Mouse (Mus musculus): ENCODE results near the gene Prmt9. TPM values are rescaled to one million over a fixed set of nuclear protein-coding genes. Genes with fewer than 3 reads are reported as not detected.
A peak's percentile ranks its signal among the peaks of the same experiment; 100 is the strongest.

Gene Prmt9
- total and polyA plus RNA-seq, 3 experiments, result 14.2 to 16.9 (median 14.3) TPM

DNA sequence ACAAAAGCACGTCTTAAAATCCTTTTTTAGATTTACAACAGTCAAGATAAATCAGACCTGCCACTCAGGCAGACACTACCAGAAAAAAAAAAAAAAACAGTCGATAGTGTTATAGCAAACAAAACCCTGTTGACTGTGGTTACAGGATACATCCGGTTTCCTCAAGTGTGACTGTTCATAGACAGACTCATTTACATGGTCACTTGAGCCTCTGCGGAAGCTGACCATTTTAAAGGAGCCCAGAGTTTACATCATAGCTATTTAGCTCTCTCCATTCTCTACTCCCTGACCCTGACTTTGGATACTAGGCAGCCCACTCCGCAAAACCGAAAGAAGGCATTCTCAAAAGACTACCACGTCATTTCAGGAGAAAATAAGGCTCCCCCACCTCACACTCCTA is 42.7 kb upstream of the Prmt9 start:
- no peak overlapping the region for H3K4me2 ChIP-seq (ENCODE audit: insufficient read depth, low read depth, poor library complexity, severe bottlenecking)
- no peak overlapping the region for H3K27ac ChIP-seq (ENCODE audit: insufficient read depth, low read depth)
- H3K27me3 ChIP-seq (replicated peaks), result no peaks in the 10 kb centered on the region
- H3K9ac ChIP-seq (ENCODE audit: insufficient read depth, low read depth), result no peak overlapping the region
- no peak for DNase-seq (ENCODE audit: extremely low read depth)
- no peaks in the 10 kb centered on the region for H3K36me3 ChIP-seq (replicated peaks in 1 of 2; ENCODE audit: control insufficient read depth in 1 of 2, insufficient read depth in 1 of 2, low read length in 1 of 2)
- TF ChIP-seq UBTF (IDR thresholded peaks at IDR 0.05; ENCODE audit: low read depth, low read length) (no peak), MEF2A (IDR thresholded peaks at IDR 0.05; ENCODE audit: borderline replicate concordance, low read depth, low read length) (no peak), USF1 (IDR thresholded peaks at IDR 0.05; ENCODE audit: low read depth, low read length) (no peak), JUN (IDR thresholded peaks at IDR 0.05; ENCODE audit: insufficient read depth, low read depth, low read length) (no peak), CHD1 (IDR thresholded peaks at IDR 0.05; ENCODE audit: low read depth, low read length) (no peak), ELF1 (IDR thresholded peaks at IDR 0.05; ENCODE audit: low read depth, low read length) (no peak)
- no peaks in the 10 kb centered on the region for H3K79me2 ChIP-seq (replicated peaks; ENCODE audit: control insufficient read depth, extremely low read depth, insufficient read depth, poor library complexity, severe bottlenecking)
- no peak overlapping the region for H3K4me3 ChIP-seq (replicated peaks in 1 of 3; ENCODE audit: low read depth in 2 of 3, low read length in 2 of 3, poor library complexity in 1 of 3)
- dilution Hi-C loops (cut with MboI; ENCODE audit: extremely low pct_ligation_motif_present, extremely low pct_unique_long_range_greater_than_20kb, low sequenced_read_pairs) (no loop called here), in situ Hi-C loops (cut with MboI; ENCODE audit: low pct_ligation_motif_present, low pct_unique_long_range_greater_than_20kb, low sequenced_read_pairs) (no loop called here)
- H3K9me3 ChIP-seq (replicated peaks; ENCODE audit: low read length), result no peaks in the 10 kb centered on the region
- H3K4me1 ChIP-seq (ENCODE audit: control insufficient read depth in 1 of 2, insufficient read depth in 2 of 2), result peaks cover 13 to 28% of the 10 kb centered on the region in 2 experiments

DNA sequence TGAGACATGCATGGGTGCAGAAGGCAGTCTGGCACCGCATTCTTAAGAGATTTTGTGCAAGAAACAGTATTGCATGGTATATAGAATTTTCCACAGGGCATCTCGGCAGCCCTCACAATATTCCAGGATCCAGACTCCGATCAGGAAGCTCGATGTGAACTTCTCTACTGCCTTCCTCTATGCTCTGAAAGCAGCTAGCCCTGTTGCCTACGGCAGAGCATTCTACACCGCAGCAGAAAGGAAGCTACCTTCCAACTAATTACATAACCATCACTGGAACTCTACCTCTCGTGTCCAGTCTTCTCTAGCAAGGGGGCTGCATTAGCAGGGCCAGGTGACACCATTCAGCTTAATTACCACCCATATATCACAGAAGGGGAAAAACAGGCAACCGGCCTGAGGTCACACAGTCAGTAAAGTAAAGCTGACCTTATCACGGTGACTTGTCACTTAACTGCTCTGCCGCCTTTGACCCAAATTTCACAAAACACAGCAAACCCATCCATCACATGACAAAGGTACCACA is 41.6 kb upstream of the Prmt9 start:
- H3K79me2 ChIP-seq (replicated peaks; ENCODE audit: control insufficient read depth, extremely low read depth, insufficient read depth, poor library complexity, severe bottlenecking), result 0 out of 2 replicates have a peak, but pooled peaks cover 2% of the 10 kb centered on the region
- no peak for DNase-seq (ENCODE audit: extremely low read depth)
- in situ Hi-C loops (cut with MboI; ENCODE audit: low pct_ligation_motif_present, low pct_unique_long_range_greater_than_20kb, low sequenced_read_pairs), result no loop called here
- peaks cover 11 to 24% of the 10 kb centered on the region in 2 experiments for H3K4me1 ChIP-seq (ENCODE audit: control insufficient read depth in 1 of 2, insufficient read depth in 2 of 2)
- TF ChIP-seq EP300 (IDR thresholded peaks at IDR 0.05; ENCODE audit: low read length), result no peak
- TF ChIP-seq MXI1 (IDR thresholded peaks at IDR 0.05; ENCODE audit: low read depth, low read length), result no peak
- no peak for TF ChIP-seq MEF2A (IDR thresholded peaks at IDR 0.05; ENCODE audit: borderline replicate concordance, low read depth, low read length)
- no peak for TF ChIP-seq SMC3 (IDR thresholded peaks at IDR 0.05; ENCODE audit: low read depth, low read length)
- no peak for TF ChIP-seq CTCF (conservative IDR thresholded peaks at IDR 0.05 in 1 of 2, IDR thresholded peaks at IDR 0.05 in 1 of 2; ENCODE audit: low read depth in 2 of 2, low read length in 2 of 2)
- TF ChIP-seq IRF4 (IDR thresholded peaks at IDR 0.05; ENCODE audit: low read depth, low read length), result no peak
- no peak for TF ChIP-seq ELF1 (IDR thresholded peaks at IDR 0.05; ENCODE audit: low read depth, low read length)
- H3K9ac ChIP-seq (ENCODE audit: insufficient read depth, low read depth), result no peak overlapping the region
- H3K36me3 ChIP-seq (replicated peaks in 1 of 2; ENCODE audit: control insufficient read depth in 1 of 2, insufficient read depth in 1 of 2, low read length in 1 of 2), result no peaks in the 10 kb centered on the region
- H3K27ac ChIP-seq (ENCODE audit: insufficient read depth, low read depth), result no peak overlapping the region
- dilution Hi-C loops (cut with MboI; ENCODE audit: extremely low pct_ligation_motif_present, extremely low pct_unique_long_range_greater_than_20kb, low sequenced_read_pairs), result no loop called here
- H3K9me3 ChIP-seq (replicated peaks; ENCODE audit: low read length), result no peaks in the 10 kb centered on the region
- H3K4me3 ChIP-seq (replicated peaks in 1 of 3; ENCODE audit: low read depth in 2 of 3, low read length in 2 of 3, poor library complexity in 1 of 3), result no peak overlapping the region
- H3K4me2 ChIP-seq (ENCODE audit: insufficient read depth, low read depth, poor library complexity, severe bottlenecking), result no peak overlapping the region
- H3K27me3 ChIP-seq (replicated peaks), result no peaks in the 10 kb centered on the region

DNA sequence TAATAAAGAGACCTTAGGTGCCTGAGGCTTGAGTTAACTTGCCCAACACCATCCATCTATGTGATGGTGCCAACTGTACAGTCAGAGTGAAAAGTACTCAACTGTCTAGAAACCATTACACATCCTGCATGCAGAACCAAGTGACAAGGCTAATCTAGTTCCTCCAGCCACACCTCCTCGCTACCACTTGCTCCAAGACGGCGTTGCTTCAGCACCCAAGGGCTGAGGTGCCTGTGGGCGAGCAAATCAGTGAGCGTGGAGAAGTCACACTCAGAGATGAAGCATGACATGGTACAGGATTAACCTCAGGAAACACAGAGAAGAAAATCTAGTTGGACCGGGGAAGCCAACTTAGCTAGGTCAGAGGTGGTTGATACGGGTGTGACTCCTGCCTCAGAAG is 40.2 kb upstream of the Prmt9 start:
- peak overlapping the region; percentile 57 for H3K4me2 ChIP-seq (ENCODE audit: insufficient read depth, low read depth, poor library complexity, severe bottlenecking)
- no peak overlapping the region for H3K27ac ChIP-seq (ENCODE audit: insufficient read depth, low read depth)
- dilution Hi-C loops (cut with MboI; ENCODE audit: extremely low pct_ligation_motif_present, extremely low pct_unique_long_range_greater_than_20kb, low sequenced_read_pairs), result no loop called here

More for the DNA sequence above, 40.2 kb upstream of the Prmt9 start:
- in situ Hi-C loops (cut with MboI; ENCODE audit: low pct_ligation_motif_present, low pct_unique_long_range_greater_than_20kb, low sequenced_read_pairs), result no loop called here
- peaks cover 2% of the 10 kb centered on the region; the same call in 1 of the 2 replicates for H3K79me2 ChIP-seq (replicated peaks; ENCODE audit: control insufficient read depth, extremely low read depth, insufficient read depth, poor library complexity, severe bottlenecking)
- H3K9ac ChIP-seq (ENCODE audit: insufficient read depth, low read depth), result no peak overlapping the region
- H3K4me3 ChIP-seq (replicated peaks in 1 of 3; ENCODE audit: low read depth in 2 of 3, low read length in 2 of 3, poor library complexity in 1 of 3), result peak overlapping the region in 1 of 3 experiments; percentile 38
- H3K27me3 ChIP-seq (replicated peaks), result no peaks in the 10 kb centered on the region
- no peak for TF ChIP-seq ZKSCAN1 (IDR thresholded peaks at IDR 0.05; ENCODE audit: borderline replicate concordance, low read depth, low read length)
- no peak for TF ChIP-seq UBTF (IDR thresholded peaks at IDR 0.05; ENCODE audit: low read depth, low read length)
- no peak for TF ChIP-seq RCOR1 (conservative IDR thresholded peaks at IDR 0.05; ENCODE audit: low read depth, low read length)
- TF ChIP-seq BHLHE40 (IDR thresholded peaks at IDR 0.05; ENCODE audit: low read depth, low read length), result peak; percentile 24; the same call in 1 of the 2 replicates
- TF ChIP-seq JUND (conservative IDR thresholded peaks at IDR 0.05; ENCODE audit: low read depth, low read length), result peak; percentile 60; the same call in 1 of the 2 replicates
- TF ChIP-seq EP300 (IDR thresholded peaks at IDR 0.05; ENCODE audit: low read length), result 0 out of 2 replicates have a peak, but pooled peaks have one; percentile 40
- no peak for TF ChIP-seq CHD2 (IDR thresholded peaks at IDR 0.05; ENCODE audit: low read length)
- no peak for TF ChIP-seq ELF1 (IDR thresholded peaks at IDR 0.05; ENCODE audit: low read depth, low read length)
- TF ChIP-seq NELFE (IDR thresholded peaks at IDR 0.05; ENCODE audit: low read depth, low read length), result no peak
- TF ChIP-seq IRF4 (IDR thresholded peaks at IDR 0.05; ENCODE audit: low read depth, low read length), result peak; percentile 59; the same call in 1 of the 2 replicates
- H3K36me3 ChIP-seq (replicated peaks in 1 of 2; ENCODE audit: control insufficient read depth in 1 of 2, insufficient read depth in 1 of 2, low read length in 1 of 2), result no peaks in the 10 kb centered on the region
- peaks cover 9 to 22% of the 10 kb centered on the region in 2 experiments for H3K4me1 ChIP-seq (ENCODE audit: control insufficient read depth in 1 of 2, insufficient read depth in 2 of 2)
- DNase-seq (ENCODE audit: extremely low read depth), result no peak
- no peaks in the 10 kb centered on the region for H3K9me3 ChIP-seq (replicated peaks; ENCODE audit: low read length)
